Mouse (Mus musculus) MEL (cell line): ENCODE measurements around the gene Kctd7. TPM values are rescaled to one million over a fixed set of nuclear protein-coding genes. Genes with fewer than 3 reads are reported as not detected.

Experiments used
- DNase-seq: peaks from one replicate; pipeline ENCODE4 v3.0.0; 2011; ENCODE audit warnings: low read depth, low spot score
- H3K27ac ChIP-seq: 2 replicates; pipeline ENCODE4 v1.5.1; 2012; ENCODE audit warnings: low read depth, mild to moderate bottlenecking, control low read depth, low read length, moderate library complexity; ENCODE audit not compliant: control insufficient read depth
- H3K27me3 ChIP-seq, 2 experiments: fragments of 150-350 bp in 1 of 2; sonication (generic) in 1 of 2; 2 replicates each; pipeline ENCODE4 v1.6.1; 2012; ENCODE audit warnings: low read length in 2 of 2, mild to moderate bottlenecking in 2 of 2, improper control_type of control experiment in 1 of 2, moderate library complexity in 1 of 2; ENCODE audit not compliant: insufficient read depth in 2 of 2, control insufficient read depth in 1 of 2
- H3K36me3 ChIP-seq, 2 experiments: 2 replicates each; pipeline ENCODE4 v1.6.1; 2012 to 2014; ENCODE audit warnings: low read length in 2 of 2, improper control_type of control experiment in 1 of 2, inconsistent platforms in 1 of 2, mild to moderate bottlenecking in 1 of 2; ENCODE audit not compliant: insufficient read depth in 2 of 2, control insufficient read depth in 1 of 2
- H3K4me1 ChIP-seq, 2 experiments: fragments of 150-350 bp in 1 of 2; sonication (generic) in 1 of 2; 2 replicates each; pipeline ENCODE4 v1.6.1; 2012; ENCODE audit warnings: low read length in 2 of 2, improper control_type of control experiment in 1 of 2, mild to moderate bottlenecking in 1 of 2; ENCODE audit not compliant: insufficient read depth in 2 of 2, control insufficient read depth in 1 of 2
- H3K4me3 ChIP-seq, 2 experiments: fragments of 150-350 bp in 1 of 2; sonication (generic) in 1 of 2; 2 replicates each; pipeline ENCODE4 v1.5.1; 2012; ENCODE audit warnings: low read depth in 2 of 2, low read length in 2 of 2, mild to moderate bottlenecking in 2 of 2, moderate library complexity in 2 of 2, control low read depth in 1 of 2, improper control_type of control experiment in 1 of 2; ENCODE audit not compliant: control insufficient read depth in 1 of 2, insufficient read depth in 1 of 2
- H3K79me2 ChIP-seq: 2 replicates; pipeline ENCODE4 v1.6.1; 2012; ENCODE audit warnings: mild to moderate bottlenecking, low read length, moderate library complexity; ENCODE audit not compliant: control insufficient read depth, poor library complexity, insufficient read depth
- H3K9ac ChIP-seq: 2 replicates; pipeline ENCODE4 v1.6.1; 2012; ENCODE audit warnings: low read depth, mild to moderate bottlenecking, control low read depth, low read length, moderate library complexity; ENCODE audit not compliant: control insufficient read depth, poor library complexity, severe bottlenecking
- H3K9me3 ChIP-seq: fragments of 150-350 bp; sonication (generic); replicated peaks from 2 replicates; pipeline ENCODE4 v1.6.1; 2012; ENCODE audit warnings: mild to moderate bottlenecking, low read length, improper control_type of control experiment, moderate library complexity; ENCODE audit not compliant: insufficient read depth
- CHD1 ChIP-seq: IDR thresholded peaks from 2 replicates; pipeline ENCODE4 v1.6.1; 2012; ENCODE audit warnings: low read depth, mild to moderate bottlenecking, inconsistent platforms, low read length, improper control_type of control experiment
- CTCF ChIP-seq, 3 experiments: IDR thresholded peaks in 2 of 3; conservative IDR thresholded peaks in 1 of 3; 2 replicates each; pipeline ENCODE4 v1.5.1; 2011 to 2012; ENCODE audit warnings: low read length in 3 of 3, low read depth in 2 of 3, mild to moderate bottlenecking in 2 of 3, improper control_type of control experiment in 1 of 3, inconsistent platforms in 1 of 3, mixed read lengths in 1 of 3, moderate library complexity in 1 of 3; ENCODE audit not compliant: control insufficient read depth in 1 of 3, insufficient read depth in 1 of 3, poor library complexity in 1 of 3, severe bottlenecking in 1 of 3
- ELF1 ChIP-seq: IDR thresholded peaks from 2 replicates; pipeline ENCODE4 v1.6.1; 2014; ENCODE audit warnings: low read depth, mild to moderate bottlenecking, inconsistent platforms, low read length, improper control_type of control experiment, moderate library complexity
- EP300 ChIP-seq, 2 experiments: IDR thresholded peaks; 2 replicates each; pipeline ENCODE4 v1.6.1; 2011; ENCODE audit warnings: improper control_type of control experiment in 2 of 2, low read length in 2 of 2, low read depth in 1 of 2, mild to moderate bottlenecking in 1 of 2
- GABPA ChIP-seq: IDR thresholded peaks from 2 replicates; pipeline ENCODE4 v1.6.1; 2012; ENCODE audit warnings: low read depth, mild to moderate bottlenecking, inconsistent platforms, low read length, improper control_type of control experiment, moderate library complexity
- GATA1 ChIP-seq: IDR thresholded peaks from 2 replicates; pipeline ENCODE4 v1.6.1; 2011; ENCODE audit warnings: low read depth, low read length, improper control_type of control experiment
- HCFC1 ChIP-seq: IDR thresholded peaks from 2 replicates; pipeline ENCODE4 v1.6.1; 2012; ENCODE audit warnings: low read depth, mild to moderate bottlenecking, inconsistent platforms, low read length, improper control_type of control experiment, moderate library complexity
- KAT2A ChIP-seq: conservative IDR thresholded peaks from 2 replicates; pipeline ENCODE4 v1.6.1; 2012; ENCODE audit warnings: low read depth, low read length, improper control_type of control experiment, inconsistent platforms
- MAFK ChIP-seq: IDR thresholded peaks from 2 replicates; pipeline ENCODE4 v1.6.1; 2011; ENCODE audit warnings: low read depth, mild to moderate bottlenecking, low read length, improper control_type of control experiment, borderline replicate concordance
- MAX ChIP-seq: IDR thresholded peaks from 2 replicates; pipeline ENCODE4 v1.6.1; 2011; ENCODE audit warnings: low read length, improper control_type of control experiment
- MEF2A ChIP-seq: IDR thresholded peaks from 2 replicates; pipeline ENCODE4 v1.6.1; 2014; ENCODE audit warnings: low read depth, mild to moderate bottlenecking, inconsistent platforms, low read length, improper control_type of control experiment; ENCODE audit not compliant: poor library complexity, insufficient replicate concordance, severe bottlenecking; ENCODE audit errors: extremely low read depth
- NRF1 ChIP-seq: IDR thresholded peaks from 2 replicates; pipeline ENCODE4 v1.6.1; 2014; ENCODE audit warnings: low read depth, mild to moderate bottlenecking, inconsistent platforms, low read length, improper control_type of control experiment, moderate library complexity; ENCODE audit not compliant: poor library complexity, insufficient read depth, severe bottlenecking
- POLR2A ChIP-seq, 2 experiments: IDR thresholded peaks; 2 replicates each; pipeline ENCODE4 v1.6.1; 2011 to 2012; ENCODE audit warnings: low read length in 2 of 2, mild to moderate bottlenecking in 2 of 2, control low read depth in 1 of 2, improper control_type of control experiment in 1 of 2, low read depth in 1 of 2, moderate library complexity in 1 of 2; ENCODE audit not compliant: control insufficient read depth in 1 of 2, insufficient read depth in 1 of 2, poor library complexity in 1 of 2
- POLR2AphosphoS2 ChIP-seq: IDR thresholded peaks from 2 replicates; pipeline ENCODE4 v1.6.1; 2011; ENCODE audit warnings: low read length, improper control_type of control experiment
- POLR2AphosphoS5 ChIP-seq: IDR thresholded peaks from 2 replicates; pipeline ENCODE4 v1.6.1; 2012; ENCODE audit warnings: low read depth, borderline replicate concordance, mild to moderate bottlenecking, inconsistent platforms, low read length, moderate library complexity, mixed read lengths
- RAD21 ChIP-seq: IDR thresholded peaks from 2 replicates; pipeline ENCODE4 v1.6.1; 2011; ENCODE audit warnings: mild to moderate bottlenecking, low read depth, low read length, improper control_type of control experiment
- RCOR1 ChIP-seq: IDR thresholded peaks from 2 replicates; pipeline ENCODE4 v1.6.1; 2012; ENCODE audit warnings: low read depth, mild to moderate bottlenecking, inconsistent platforms, low read length, improper control_type of control experiment
- SMC3 ChIP-seq: IDR thresholded peaks from 2 replicates; pipeline ENCODE4 v1.6.1; 2011; ENCODE audit warnings: low read depth, low read length, improper control_type of control experiment
- TAL1 ChIP-seq: IDR thresholded peaks from 2 replicates; pipeline ENCODE4 v1.6.1; 2012; ENCODE audit warnings: mild to moderate bottlenecking, inconsistent platforms, low read length, moderate library complexity, mixed read lengths
- TBP ChIP-seq: IDR thresholded peaks from 2 replicates; pipeline ENCODE4 v1.8.0; 2011; ENCODE audit warnings: low read depth, low read length, improper control_type of control experiment
- TCF12 ChIP-seq: IDR thresholded peaks from 2 replicates; pipeline ENCODE4 v1.6.1; 2014; ENCODE audit warnings: low read depth, mild to moderate bottlenecking, inconsistent platforms, low read length, improper control_type of control experiment, moderate library complexity
- UBTF ChIP-seq: IDR thresholded peaks from 2 replicates; pipeline ENCODE4 v1.6.1; 2012; ENCODE audit warnings: low read depth, mild to moderate bottlenecking, inconsistent platforms, low read length, improper control_type of control experiment, moderate library complexity, borderline replicate concordance; ENCODE audit not compliant: insufficient read depth
- ZC3H11A ChIP-seq: IDR thresholded peaks from 2 replicates; pipeline ENCODE4 v1.6.1; 2012; ENCODE audit warnings: low read depth, mild to moderate bottlenecking, inconsistent platforms, low read length, improper control_type of control experiment
- ZKSCAN1 ChIP-seq: IDR thresholded peaks from 2 replicates; pipeline ENCODE4 v1.6.1; 2012; ENCODE audit warnings: low read depth, mild to moderate bottlenecking, inconsistent platforms, low read length, improper control_type of control experiment, moderate library complexity
- polyA plus RNA-seq, 2 experiments: library from polyadenylated mRNA; stranded (reverse) in 1 of 2; unstranded in 1 of 2; fragments of >175 nt in 1 of 2; fragments of >200 nt in 1 of 2; gene quantifications; 2 replicates each; pipeline versions ENCODE4 v1.2.1 to v1.2.4; 2012; ENCODE audit warnings: low replicate concordance in 2 of 2, low read depth in 1 of 2; ENCODE audit not compliant: insufficient read length in 2 of 2, insufficient read depth in 1 of 2, missing spikeins in 1 of 2
- total RNA-seq: library from RNA; depleted of rRNA; stranded (reverse); fragments of 300-350 nt; gene quantifications from 2 replicates; pipeline ENCODE4 v1.2.3, GENCODE M21; 2012

Gene Kctd7
- total and polyA plus RNA-seq, 3 experiments = 5.8 to 7.0 TPM; not detected in 1

DNA sequence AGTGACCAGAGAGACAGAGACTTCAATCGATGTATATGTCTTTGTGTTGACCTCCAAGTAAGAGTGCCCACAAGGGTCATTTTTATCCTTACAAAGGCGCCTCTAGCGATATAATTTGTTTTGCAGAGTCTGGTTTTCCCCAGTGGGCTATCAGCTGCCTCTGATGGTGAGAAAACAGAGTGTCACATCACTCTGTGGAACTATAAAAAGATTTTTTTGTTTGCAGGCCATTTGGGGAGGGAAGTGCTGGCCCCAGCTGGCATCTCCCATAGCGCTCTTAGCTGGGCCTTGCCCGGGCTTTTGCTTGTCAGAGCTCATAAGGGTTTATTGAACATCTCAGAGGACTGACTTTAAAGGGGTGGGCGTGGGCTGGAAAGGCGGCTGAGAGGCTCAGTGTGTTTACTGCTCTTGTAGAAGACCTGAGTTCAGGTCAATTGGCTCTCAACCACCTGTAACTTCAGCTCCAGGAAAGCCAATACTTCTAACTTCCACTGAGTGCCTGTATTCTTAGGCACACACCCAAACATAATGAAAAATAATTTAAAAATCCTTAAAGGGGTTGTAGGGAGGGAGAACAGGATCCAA is 5.2 kb downstream of the Kctd7 start:
- TF ChIP-seq UBTF = no peak
- no peak for TF ChIP-seq CTCF (IDR thresholded peaks at IDR 0.05 in 2 of 3, conservative IDR thresholded peaks at IDR 0.05 in 1 of 3; ENCODE audit: control insufficient read depth in 1 of 3, insufficient read depth in 1 of 3, low read depth in 2 of 3, low read length in 3 of 3, poor library complexity in 1 of 3, severe bottlenecking in 1 of 3)
- no peak for TF ChIP-seq POLR2AphosphoS5
- TF ChIP-seq GABPA = no peak
- no peak for TF ChIP-seq RCOR1
- no peak for TF ChIP-seq EP300 (IDR thresholded peaks at IDR 0.05; ENCODE audit: low read depth in 1 of 2, low read length in 2 of 2)
- TF ChIP-seq HCFC1 = no peak
- TF ChIP-seq ZC3H11A = no peak
- no peak for TF ChIP-seq POLR2AphosphoS2
- TF ChIP-seq POLR2A (IDR thresholded peaks at IDR 0.05; ENCODE audit: control insufficient read depth in 1 of 2, insufficient read depth in 1 of 2, low read depth in 1 of 2, low read length in 2 of 2, poor library complexity in 1 of 2) = no peak
- TF ChIP-seq MEF2A = no peak
- TF ChIP-seq ELF1 = no peak
- no peak for DNase-seq
- H3K9ac ChIP-seq = no peak overlapping the region
- H3K27me3 ChIP-seq = no peaks in the 10 kb centered on the region
- peaks cover 0 to 5% of the 10 kb centered on the region in 2 experiments for H3K36me3 ChIP-seq
- peaks cover 1% of the 10 kb centered on the region; the same call in 1 of the 2 replicates for H3K79me2 ChIP-seq
- H3K4me3 ChIP-seq = no peak overlapping the region
- H3K27ac ChIP-seq = no peak overlapping the region
- H3K4me1 ChIP-seq = peaks cover 0 to 11% of the 10 kb centered on the region in 2 experiments
- H3K9me3 ChIP-seq = no peaks in the 10 kb centered on the region

DNA sequence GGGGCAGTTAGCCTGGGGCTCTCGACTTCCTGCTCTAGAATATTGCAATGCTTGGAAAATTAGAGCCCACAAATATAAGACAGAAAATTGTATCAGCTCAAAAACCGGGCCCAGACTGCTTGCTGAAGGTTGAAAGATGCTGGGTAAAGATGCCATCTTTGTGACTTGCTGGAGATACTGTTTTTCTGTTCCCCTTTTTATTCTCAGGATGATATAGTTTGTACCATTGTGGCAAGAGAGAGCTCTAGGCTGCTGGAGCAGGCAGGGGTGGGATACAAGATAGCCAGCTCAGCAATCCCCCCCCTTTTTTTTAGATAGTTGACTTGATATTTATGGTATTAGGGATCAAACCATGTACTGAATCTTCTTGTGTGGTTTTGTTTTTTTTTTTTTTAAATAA is 9.6 kb downstream of the Kctd7 start:
- H3K36me3 ChIP-seq = no peaks in the 10 kb centered on the region; a peak in 2 of 4 replicates

More for the DNA sequence above, 9.6 kb downstream of the Kctd7 start:
- Histone ChIP-seq H3K4me3 (no peak overlapping the region), H3K27ac (no peak overlapping the region), H3K9me3 (no peaks in the 10 kb centered on the region), H3K4me1 (no peaks in the 10 kb centered on the region), H3K27me3 (no peaks in the 10 kb centered on the region), H3K79me2 (no peaks in the 10 kb centered on the region), H3K9ac (no peak overlapping the region)
- no peak for TF ChIP-seq RAD21
- no peak for TF ChIP-seq POLR2AphosphoS5
- no peak for TF ChIP-seq GATA1
- no peak for TF ChIP-seq ELF1
- TF ChIP-seq TAL1 = no peak
- no peak for TF ChIP-seq SMC3
- no peak for TF ChIP-seq KAT2A
- no peak for TF ChIP-seq HCFC1
- TF ChIP-seq MAX = no peak
- no peak for TF ChIP-seq RCOR1
- TF ChIP-seq ZKSCAN1 = no peak
- TF ChIP-seq CHD1 = no peak
- TF ChIP-seq TCF12 = no peak
- no peak for TF ChIP-seq TBP
- TF ChIP-seq GABPA = no peak
- no peak for TF ChIP-seq NRF1
- no peak for TF ChIP-seq MAFK
- DNase-seq = no peak
